Mouse (Mus musculus): ENCODE measurements around the gene Ppp2r3d. TPM values are rescaled to one million over a fixed set of nuclear protein-coding genes. Genes with fewer than 3 reads are reported as not detected.
A peak's percentile ranks its signal among the peaks of the same experiment; 100 is the strongest.
"Not testable (repeated sequence)": the region's sequence is repeated elsewhere in the genome, so short reads cannot be mapped to it uniquely, and the experiment has no call there.

Gene Ppp2r3d
- polyA plus RNA-seq (2012; rRNA removed) (301 and 417 TPM in 2 replicates), polyA plus RNA-seq (2014; fragmentation: Nextera tagmentation; extraction: Ambion mirVana) (119 and 129 TPM in 2 replicates)

DNA sequence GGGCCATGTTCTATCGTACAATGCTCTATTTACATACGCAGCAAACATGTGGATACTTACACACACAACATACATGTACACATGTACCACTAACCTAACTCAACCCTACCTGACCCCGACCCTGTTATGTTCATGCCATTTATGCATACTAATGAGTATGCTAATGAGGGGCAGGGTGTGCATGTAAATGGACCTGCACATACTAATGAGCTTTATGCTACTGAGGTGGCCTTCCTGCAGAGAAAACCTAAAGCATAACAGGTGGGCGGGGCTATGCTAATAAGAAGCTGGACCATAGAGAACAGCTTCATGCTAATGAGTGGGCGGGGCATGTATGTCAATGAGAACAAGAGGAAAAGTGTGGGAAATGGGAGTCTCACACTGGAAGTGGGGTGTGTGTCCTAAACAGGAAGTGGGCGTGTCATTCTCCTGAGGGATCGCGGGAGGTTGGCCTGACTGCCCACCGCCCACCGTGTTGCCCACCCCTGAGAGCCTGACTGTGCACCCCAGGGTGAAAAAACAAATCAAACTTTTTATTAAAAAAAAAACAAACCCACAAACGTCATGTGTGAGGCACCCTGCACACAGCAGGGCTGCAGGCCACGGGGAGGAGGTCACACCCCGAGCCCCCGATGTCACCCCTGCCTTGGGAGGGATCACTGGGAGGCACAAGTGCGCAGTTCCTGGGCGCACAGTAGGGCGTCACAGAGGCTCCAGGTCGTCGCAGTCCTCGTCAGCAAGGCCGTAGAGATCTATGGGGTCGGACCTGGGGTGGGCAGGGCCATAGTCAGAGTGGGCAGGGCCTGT lies at the start of gene Ppp2r3d:
TSS of gene Ppp2r3d (minus strand) at position 803 of the 807 bp plus-strand sequence.
- ATAC-seq (ENCODE audit: low FRiP score, low read depth) (peak; percentile 28; the same call in 1 of the 2 replicates), DNase-seq (ENCODE audit: low spot score) (no peak)
- 97% methylated on average over 22 of the region's 22 CpGs for WGBS

DNA sequence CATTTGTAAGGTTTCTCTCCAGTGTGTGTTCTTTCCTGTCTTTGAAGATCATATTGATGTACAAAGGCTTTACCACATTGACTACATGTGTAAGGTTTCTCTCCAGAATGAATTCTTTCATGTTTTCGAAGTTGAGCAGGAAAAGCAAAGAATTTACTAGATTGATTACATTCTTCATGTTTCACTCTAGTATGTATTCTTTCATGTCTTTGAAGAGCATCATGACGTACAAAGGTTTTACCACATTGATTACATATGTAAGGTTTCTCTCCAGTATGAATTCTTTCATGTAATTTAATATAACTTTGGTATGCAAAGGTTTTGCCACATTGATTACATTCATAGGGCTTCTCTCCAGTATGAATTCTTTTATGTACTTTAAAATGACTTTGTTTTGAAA lies 17.0 kb upstream of the Ppp2r3d start, which contains the start of gene Gm21836:
TSS of gene Gm21836 (minus strand) at position 101 of the 400 bp plus-strand sequence.
- H3K4me2 ChIP-seq (replicated peaks; ENCODE audit: low read depth, low read length, severe bottlenecking); ATAC-seq (ENCODE audit: low FRiP score, low read depth); H3K36me3 ChIP-seq (ENCODE audit: control insufficient read depth, insufficient read depth, low read length); H3K4me1 ChIP-seq (ENCODE audit: control insufficient read depth, insufficient read depth, low read length); H3K27ac ChIP-seq (replicated peaks; ENCODE audit: low read depth, low read length); H3K9me3 ChIP-seq (ENCODE audit: control insufficient read depth, low read length); H3K27me3 ChIP-seq (ENCODE audit: control insufficient read depth, insufficient read depth, low read length); DNase-seq (ENCODE audit: low spot score); H3K9ac ChIP-seq (ENCODE audit: low read depth, low read length, severe bottlenecking); H3K4me3 ChIP-seq (replicated peaks; ENCODE audit: low read length): not testable (repeated sequence)
- WGBS: 79% methylated on average over 2 of the region's 2 CpGs

More for the DNA sequence above, at the start of gene Ppp2r3d:
- H3K4me1 ChIP-seq (ENCODE audit: control insufficient read depth, insufficient read depth, low read length): no peaks in the 10 kb centered on the region
- no peak within 1 kb of the TSS for H3K27ac ChIP-seq (replicated peaks; ENCODE audit: low read depth, low read length)
- H3K27me3 ChIP-seq (ENCODE audit: control insufficient read depth, insufficient read depth, low read length): no peaks in the 10 kb centered on the region
- peaks cover 12% of the 10 kb centered on the region for H3K36me3 ChIP-seq (ENCODE audit: control insufficient read depth, insufficient read depth, low read length)
- no peak within 1 kb of the TSS for H3K9ac ChIP-seq (ENCODE audit: low read depth, low read length, severe bottlenecking)
- H3K4me2 ChIP-seq (replicated peaks; ENCODE audit: low read depth, low read length, severe bottlenecking): no peak within 1 kb of the TSS
- peaks cover 8% of the 10 kb centered on the region; the same call in 1 of the 2 replicates for H3K9me3 ChIP-seq (ENCODE audit: control insufficient read depth, low read length)
- H3K4me3 ChIP-seq (replicated peaks; ENCODE audit: low read length): no peak within 1 kb of the TSS
- no peak for TF ChIP-seq POLR2A (IDR thresholded peaks at IDR 0.05; ENCODE audit: borderline replicate concordance, extremely low read depth, insufficient read depth, insufficient read length)

DNA sequence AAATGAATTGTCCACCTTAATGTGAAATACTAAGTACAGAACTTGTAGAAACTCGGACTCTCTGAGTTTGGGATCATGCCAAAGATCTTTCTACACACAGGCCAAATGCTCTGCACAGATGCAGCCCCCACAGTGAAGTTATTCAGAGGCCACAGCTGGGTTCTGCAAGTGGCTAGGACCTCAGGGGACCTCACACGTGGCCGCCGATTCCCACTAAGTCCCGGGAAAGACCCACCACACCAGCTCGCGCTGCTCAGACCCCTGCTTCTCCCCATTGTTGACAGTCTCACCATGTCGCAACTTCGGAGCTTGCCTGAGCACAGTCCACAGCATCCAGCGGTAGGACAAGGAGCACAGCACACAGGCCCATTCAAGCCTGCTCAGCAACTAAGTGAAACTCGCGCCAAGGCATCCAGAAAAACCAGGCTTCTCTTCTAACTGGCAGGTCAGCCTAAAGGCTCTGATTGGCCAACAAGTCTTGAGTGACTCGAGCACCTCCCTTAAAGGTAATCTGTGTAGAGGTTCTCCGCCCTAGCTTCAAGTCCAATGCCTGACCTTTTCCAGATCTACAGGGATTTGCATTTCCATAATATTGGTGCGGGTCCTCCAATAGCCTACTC lies 3.8 kb upstream of the Ppp2r3d start:
- not testable (repeated sequence) for H3K27me3 ChIP-seq (ENCODE audit: control insufficient read depth, insufficient read depth, low read length); H3K4me2 ChIP-seq (replicated peaks; ENCODE audit: low read depth, low read length, severe bottlenecking); H3K27ac ChIP-seq (replicated peaks; ENCODE audit: low read depth, low read length); H3K4me1 ChIP-seq (ENCODE audit: control insufficient read depth, insufficient read depth, low read length); ATAC-seq (ENCODE audit: low FRiP score, low read depth); DNase-seq (ENCODE audit: low spot score); H3K9me3 ChIP-seq (ENCODE audit: control insufficient read depth, low read length); H3K9ac ChIP-seq (ENCODE audit: low read depth, low read length, severe bottlenecking); H3K4me3 ChIP-seq (replicated peaks; ENCODE audit: low read length)
- WGBS: 59% methylated on average over 10 of the region's 15 CpGs
- peaks cover 12% of the 10 kb centered on the region for H3K36me3 ChIP-seq (ENCODE audit: control insufficient read depth, insufficient read depth, low read length)

DNA sequence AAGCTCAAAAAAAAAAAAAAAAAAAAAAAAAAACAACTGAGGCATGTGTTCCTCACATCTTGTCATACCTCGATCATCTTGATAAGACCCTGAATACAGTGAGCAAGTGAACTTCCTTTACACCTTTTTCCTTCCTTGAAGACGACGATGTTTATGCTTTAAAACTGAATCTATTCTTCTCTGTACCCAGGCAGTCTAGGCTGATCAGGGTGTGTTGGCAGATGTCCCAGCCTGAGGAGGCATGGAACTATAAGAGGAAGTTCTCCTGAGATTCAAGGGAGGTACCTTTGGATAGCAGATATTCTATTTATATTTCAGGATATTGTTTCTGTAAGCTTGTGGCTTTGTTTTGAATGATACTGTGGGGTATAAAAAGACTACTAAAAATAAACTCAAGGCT lies 1.4 kb upstream of the Ppp2r3d start:
- ATAC-seq (ENCODE audit: low FRiP score, low read depth): no peak
- no peak overlapping the region for H3K4me2 ChIP-seq (replicated peaks; ENCODE audit: low read depth, low read length, severe bottlenecking)
- no peak for DNase-seq (ENCODE audit: low spot score)

DNA sequence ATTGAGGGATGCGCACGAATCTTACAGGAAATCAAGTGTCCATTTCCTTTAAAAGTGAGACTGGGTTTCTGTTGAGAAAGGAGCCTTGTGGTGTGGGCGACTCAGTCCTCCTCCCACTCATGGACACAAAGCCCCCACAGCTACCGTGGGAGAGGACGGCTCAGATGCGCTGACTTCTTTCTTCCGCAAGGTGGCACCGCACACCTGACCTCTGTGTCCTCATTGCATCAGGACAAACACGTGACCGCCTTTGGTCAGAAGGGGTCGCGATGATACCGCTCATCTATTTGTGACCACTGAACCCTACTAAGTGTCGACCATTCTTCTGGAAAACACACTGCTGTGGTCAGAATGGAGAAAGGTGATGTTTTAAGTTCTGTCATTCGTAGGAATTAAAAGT lies 1.0 kb downstream of the Ppp2r3d start:
- Histone ChIP-seq H3K9ac (ENCODE audit: low read depth, low read length, severe bottlenecking) (no peak overlapping the region), H3K27me3 (ENCODE audit: control insufficient read depth, insufficient read depth, low read length) (no peaks in the 10 kb centered on the region), H3K4me3 (replicated peaks; ENCODE audit: low read length) (no peak overlapping the region), H3K36me3 (ENCODE audit: control insufficient read depth, insufficient read depth, low read length) (peaks cover 12% of the 10 kb centered on the region), H3K27ac (replicated peaks; ENCODE audit: low read depth, low read length) (no peak overlapping the region), H3K9me3 (ENCODE audit: control insufficient read depth, low read length) (peaks cover 8% of the 10 kb centered on the region; the same call in 1 of the 2 replicates), H3K4me2 (replicated peaks; ENCODE audit: low read depth, low read length, severe bottlenecking) (no peak overlapping the region), H3K4me1 (ENCODE audit: control insufficient read depth, insufficient read depth, low read length) (no peaks in the 10 kb centered on the region)
- DNase-seq (ENCODE audit: low spot score) (no peak), ATAC-seq (ENCODE audit: low FRiP score, low read depth) (peak; percentile 24; the same call in 1 of the 2 replicates)
- TF ChIP-seq POLR2A (IDR thresholded peaks at IDR 0.05; ENCODE audit: borderline replicate concordance, extremely low read depth, insufficient read depth, insufficient read length): no peak
- 89% methylated on average over 15 of the region's 15 CpGs for WGBS

More for the DNA sequence above, 1.4 kb upstream of the Ppp2r3d start:
- no peak overlapping the region for H3K27ac ChIP-seq (replicated peaks; ENCODE audit: low read depth, low read length)
- no peak for TF ChIP-seq POLR2A (IDR thresholded peaks at IDR 0.05; ENCODE audit: borderline replicate concordance, extremely low read depth, insufficient read depth, insufficient read length)
- peaks cover 8% of the 10 kb centered on the region; the same call in 1 of the 2 replicates for H3K9me3 ChIP-seq (ENCODE audit: control insufficient read depth, low read length)
- H3K27me3 ChIP-seq (ENCODE audit: control insufficient read depth, insufficient read depth, low read length): no peaks in the 10 kb centered on the region
- H3K4me1 ChIP-seq (ENCODE audit: control insufficient read depth, insufficient read depth, low read length): no peaks in the 10 kb centered on the region
- WGBS: 78% methylated on average over 3 of the region's 3 CpGs
- no peak overlapping the region for H3K4me3 ChIP-seq (replicated peaks; ENCODE audit: low read length)
- no peak overlapping the region for H3K9ac ChIP-seq (ENCODE audit: low read depth, low read length, severe bottlenecking)
- peaks cover 12% of the 10 kb centered on the region for H3K36me3 ChIP-seq (ENCODE audit: control insufficient read depth, insufficient read depth, low read length)
